Mouse (Mus musculus): ENCODE results near the gene Vmn1r86. TPM values are rescaled to one million over a fixed set of nuclear protein-coding genes. Genes with fewer than 3 reads are reported as not detected.

The Vmn1r86 gene
- polyA plus RNA-seq, 1 experiment from 2014 or later = not detected

- WGBS = 92% methylated on average over 9 of the region's 9 CpGs
Measured at GRCm38 (mm10) chr7:13059536-13059935, 60.2 kb downstream of the Vmn1r86 start.

GRCm38 (mm10) chr7:13056913-13057700 lies 62.6 kb downstream of the Vmn1r86 start:
- H3K27ac ChIP-seq (ENCODE audit: low read depth, low read length) = no peak overlapping the region
- no peaks in the 10 kb centered on the region for H3K9me3 ChIP-seq (ENCODE audit: control insufficient read depth, low read length)
- 65% methylated on average over 8 of the region's 8 CpGs for WGBS
- no peak overlapping the region for H3K9ac ChIP-seq (ENCODE audit: low read depth, low read length)
- H3K36me3 ChIP-seq (ENCODE audit: control insufficient read depth, insufficient read depth, low read length) = no peaks in the 10 kb centered on the region
- no peak overlapping the region for H3K4me3 ChIP-seq (ENCODE audit: low read length)
- no peak overlapping the region for H3K4me2 ChIP-seq (ENCODE audit: low read length)
- peaks cover 3% of the 10 kb centered on the region for H3K4me1 ChIP-seq (ENCODE audit: control insufficient read depth, insufficient read depth, low read depth, low read length)
- no peaks in the 10 kb centered on the region for H3K27me3 ChIP-seq (replicated peaks; ENCODE audit: control insufficient read depth, insufficient read depth, low read length)
- ATAC-seq = no peak

More at GRCm38 (mm10) chr7:13059536-13059935, 60.2 kb downstream of the Vmn1r86 start:
- H3K27ac ChIP-seq (ENCODE audit: low read depth, low read length) = no peak overlapping the region
- ATAC-seq = no peak
- no peaks in the 10 kb centered on the region; the same call in 1 of the 2 replicates for H3K4me1 ChIP-seq (ENCODE audit: control insufficient read depth, insufficient read depth, low read depth, low read length)
- no peak overlapping the region for H3K4me3 ChIP-seq (ENCODE audit: low read length)
- no peaks in the 10 kb centered on the region for H3K27me3 ChIP-seq (replicated peaks; ENCODE audit: control insufficient read depth, insufficient read depth, low read length)
- no peak overlapping the region for H3K4me2 ChIP-seq (ENCODE audit: low read length)
- no peaks in the 10 kb centered on the region for H3K36me3 ChIP-seq (ENCODE audit: control insufficient read depth, insufficient read depth, low read length)
- no peaks in the 10 kb centered on the region for H3K9me3 ChIP-seq (ENCODE audit: control insufficient read depth, low read length)
- H3K9ac ChIP-seq (ENCODE audit: low read depth, low read length) = no peak overlapping the region

GRCm38 (mm10) chr7:13054287-13055010 lies 65.3 kb downstream of the Vmn1r86 start, which contains the start of gene Mzf1:
TSS of gene Mzf1 (minus strand) at chr7:13054764.
- Histone ChIP-seq H3K9ac (ENCODE audit: low read depth, low read length) (peak within 1 kb of the TSS; percentile 78), H3K4me1 (ENCODE audit: control insufficient read depth, insufficient read depth, low read depth, low read length) (peaks cover 3% of the 10 kb centered on the region), H3K4me3 (ENCODE audit: low read length) (peak within 1 kb of the TSS; percentile 63), H3K4me2 (ENCODE audit: low read length) (peak within 1 kb of the TSS; percentile 55), H3K27me3 (replicated peaks; ENCODE audit: control insufficient read depth, insufficient read depth, low read length) (no peaks in the 10 kb centered on the region), H3K9me3 (ENCODE audit: control insufficient read depth, low read length) (no peaks in the 10 kb centered on the region), H3K27ac (ENCODE audit: low read depth, low read length) (peak within 1 kb of the TSS; percentile 97), H3K36me3 (ENCODE audit: control insufficient read depth, insufficient read depth, low read length) (no peaks in the 10 kb centered on the region; the same call in 1 of the 2 replicates)
- under 1% methylated on average over 41 of the region's 41 CpGs for WGBS
- peak; percentile 96 for ATAC-seq

GRCm38 (mm10) chr7:13053961-13054286 lies 65.8 kb downstream of the Vmn1r86 start:
- Histone ChIP-seq H3K4me2 (ENCODE audit: low read length) (peak overlapping the region; percentile 55), H3K9ac (ENCODE audit: low read depth, low read length) (peak overlapping the region; percentile 78), H3K27me3 (replicated peaks; ENCODE audit: control insufficient read depth, insufficient read depth, low read length) (no peaks in the 10 kb centered on the region), H3K27ac (ENCODE audit: low read depth, low read length) (peak overlapping the region; percentile 97), H3K4me3 (ENCODE audit: low read length) (peak overlapping the region; percentile 63), H3K36me3 (ENCODE audit: control insufficient read depth, insufficient read depth, low read length) (no peaks in the 10 kb centered on the region; the same call in 1 of the 2 replicates), H3K4me1 (ENCODE audit: control insufficient read depth, insufficient read depth, low read depth, low read length) (peaks cover 3% of the 10 kb centered on the region), H3K9me3 (ENCODE audit: control insufficient read depth, low read length) (no peaks in the 10 kb centered on the region)
- ATAC-seq = no peak
- under 1% methylated on average over 15 of the region's 15 CpGs for WGBS

- Histone ChIP-seq H3K27me3 (replicated peaks; ENCODE audit: control insufficient read depth, insufficient read depth, low read length) (no peaks in the 10 kb centered on the region), H3K4me1 (ENCODE audit: control insufficient read depth, insufficient read depth, low read depth, low read length) (peaks cover 3% of the 10 kb centered on the region), H3K36me3 (ENCODE audit: control insufficient read depth, insufficient read depth, low read length) (no peaks in the 10 kb centered on the region; the same call in 1 of the 2 replicates), H3K4me3 (ENCODE audit: low read length) (peak overlapping the region; percentile 63), H3K4me2 (ENCODE audit: low read length) (peak overlapping the region; percentile 55), H3K9ac (ENCODE audit: low read depth, low read length) (peak overlapping the region; percentile 78; the same call in 1 of the 2 replicates), H3K27ac (ENCODE audit: low read depth, low read length) (peak overlapping the region; percentile 16; the same call in 1 of the 2 replicates), H3K9me3 (ENCODE audit: control insufficient read depth, low read length) (no peaks in the 10 kb centered on the region)
- 90% methylated on average over 2 of the region's 2 CpGs for WGBS
- ATAC-seq = no peak
Measured at GRCm38 (mm10) chr7:13053501-13053900, 66.2 kb downstream of the Vmn1r86 start.

- H3K9ac ChIP-seq (ENCODE audit: low read depth, low read length) = no peak overlapping the region
- H3K9me3 ChIP-seq (ENCODE audit: control insufficient read depth, low read length) = no peaks in the 10 kb centered on the region
- 85% methylated on average over 13 of the region's 13 CpGs for WGBS
Measured at GRCm38 (mm10) chr7:13053001-13053400, 66.7 kb downstream of the Vmn1r86 start.

More at GRCm38 (mm10) chr7:13053001-13053400, 66.7 kb downstream of the Vmn1r86 start:
- Histone ChIP-seq H3K4me3 (ENCODE audit: low read length) (no peak overlapping the region), H3K27me3 (replicated peaks; ENCODE audit: control insufficient read depth, insufficient read depth, low read length) (no peaks in the 10 kb centered on the region), H3K36me3 (ENCODE audit: control insufficient read depth, insufficient read depth, low read length) (no peaks in the 10 kb centered on the region; the same call in 1 of the 2 replicates), H3K4me2 (ENCODE audit: low read length) (no peak overlapping the region), H3K27ac (ENCODE audit: low read depth, low read length) (no peak overlapping the region), H3K4me1 (ENCODE audit: control insufficient read depth, insufficient read depth, low read depth, low read length) (peaks cover 3% of the 10 kb centered on the region)
- no peak for ATAC-seq

Other genes with a start within 250 kb of the Vmn1r86 start
- 6.8 and 7.1 TPM in 2 replicates for gene Zfp128, start 238.7 kb downstream of the Vmn1r86 start, polyA plus RNA-seq (2015; fragmentation: Nextera tagmentation; extraction: Ambion mirVana)
- 10.4 and 13.1 TPM in 2 replicates for gene Zscan22, start 222.1 kb downstream of the Vmn1r86 start, polyA plus RNA-seq (2015; fragmentation: Nextera tagmentation; extraction: Ambion mirVana)
- gene Rps5, start 197.6 kb downstream of the Vmn1r86 start, polyA plus RNA-seq (2015; fragmentation: Nextera tagmentation; extraction: Ambion mirVana) = 564 and 566 TPM in 2 replicates
- gene Rnf225, start 192.5 kb downstream of the Vmn1r86 start, polyA plus RNA-seq (2015; fragmentation: Nextera tagmentation; extraction: Ambion mirVana) = 1.2 and 1.3 TPM in 2 replicates
- 11.9 and 13.5 TPM in 2 replicates for gene Zfp324, start 154.1 kb downstream of the Vmn1r86 start, polyA plus RNA-seq (2015; fragmentation: Nextera tagmentation; extraction: Ambion mirVana)
- 11.9 and 12.4 TPM in 2 replicates for gene Zfp446, start 142.1 kb downstream of the Vmn1r86 start, polyA plus RNA-seq (2015; fragmentation: Nextera tagmentation; extraction: Ambion mirVana)
- gene Slc27a5, start 121.7 kb downstream of the Vmn1r86 start, polyA plus RNA-seq (2015; fragmentation: Nextera tagmentation; extraction: Ambion mirVana) = 0.38 and 0.46 TPM in 2 replicates
- gene Trim28, start 120.8 kb downstream of the Vmn1r86 start, polyA plus RNA-seq (2015; fragmentation: Nextera tagmentation; extraction: Ambion mirVana) = 165 and 195 TPM in 2 replicates
- gene Zbtb45, start 109.9 kb downstream of the Vmn1r86 start, polyA plus RNA-seq (2015; fragmentation: Nextera tagmentation; extraction: Ambion mirVana) = 38.3 and 41.4 TPM in 2 replicates
- gene Chmp2a, start 85.1 kb downstream of the Vmn1r86 start, polyA plus RNA-seq (2015; fragmentation: Nextera tagmentation; extraction: Ambion mirVana) = 174 TPM in 2 replicates
- 41.3 and 64.6 TPM in 2 replicates for gene Ube2m, start 81.6 kb downstream of the Vmn1r86 start, polyA plus RNA-seq (2015; fragmentation: Nextera tagmentation; extraction: Ambion mirVana)
- gene Mzf1, start 65.2 kb downstream of the Vmn1r86 start, polyA plus RNA-seq (2015; fragmentation: Nextera tagmentation; extraction: Ambion mirVana) = 9.3 and 9.7 TPM in 2 replicates
- gene Vmn1r85, start 24.7 kb downstream of the Vmn1r86 start, polyA plus RNA-seq (2015; fragmentation: Nextera tagmentation; extraction: Ambion mirVana) = 0.34 TPM in 2 replicates
- not detected in 2 replicates for gene Vmn1r87, start 20.2 kb upstream of the Vmn1r86 start, polyA plus RNA-seq (2015; fragmentation: Nextera tagmentation; extraction: Ambion mirVana)
- not detected in 2 replicates for gene Vmn1r88, start 39.7 kb upstream of the Vmn1r86 start, polyA plus RNA-seq (2015; fragmentation: Nextera tagmentation; extraction: Ambion mirVana)
- gene Vmn1r89, start 93.1 kb upstream of the Vmn1r86 start, polyA plus RNA-seq (2015; fragmentation: Nextera tagmentation; extraction: Ambion mirVana) = not detected in 2 replicates
- gene Lig1, start 157.4 kb upstream of the Vmn1r86 start, polyA plus RNA-seq (2015; fragmentation: Nextera tagmentation; extraction: Ambion mirVana) = 36.0 and 37.4 TPM in 2 replicates
- 10.3 and 11.9 TPM in 2 replicates for gene Zswim9, start 158.8 kb upstream of the Vmn1r86 start, polyA plus RNA-seq (2015; fragmentation: Nextera tagmentation; extraction: Ambion mirVana)
- 0.44 and 1.1 TPM in 2 replicates for gene Pla2g4c, start 204.7 kb upstream of the Vmn1r86 start, polyA plus RNA-seq (2015; fragmentation: Nextera tagmentation; extraction: Ambion mirVana)